Mouse (Mus musculus) kidney, adult 2 months (tissue): ENCODE results near the gene Cdh23.

Experiments
- CTCF ChIP-seq: fragments of 200-500 bp; conservative IDR thresholded peaks from 2 replicates; pipeline ENCODE4 v1.5.1; 2011; ENCODE audit warnings: low read depth, mild to moderate bottlenecking, control low read depth, low read length, moderate library complexity, mixed read lengths; ENCODE audit not compliant: insufficient read depth, insufficient read length
- POLR2A ChIP-seq: fragments of 200-500 bp; IDR thresholded peaks from one replicate; pipeline ENCODE4 v1.6.1; 2011; ENCODE audit warnings: low read depth, low read length, control low read depth

- TF ChIP-seq CTCF (no peak), POLR2A (no peak)
These were observed 9.7 kb downstream of the Cdh23 start for GRCm38 (mm10) chr10:60686641-60686975.
